ENCODE assay signal across 8 mouse cellular contexts in genomic region chr8:11001062-11001549, GRCm38 (mm10). TPM values are rescaled to one million over a fixed set of nuclear protein-coding genes. Genes with fewer than 3 reads are reported as not detected.
A peak's percentile ranks its signal among the peaks of the same experiment; 100 is the strongest.
DNase-seq lines count a peak whose midpoint lies in the region; ATAC-seq and TF ChIP-seq lines count a peak whose summit lies in the region.

No protein-coding gene starts in this region.

- H3K4me2 ChIP-seq in embryonic facial prominence, embryonic 15.5 days (replicated peaks), result peak overlapping the region; percentile 84
- peak overlapping the region; percentile 94 for H3K4me2 ChIP-seq in hindbrain, embryonic 13.5 days

- intact Hi-C loops in left cerebral cortex, adult 2 months (cut with DNase I), result loop anchor here (5.0 kb wide), 2 partner anchors 54 to 74 kb away; no protein-coding TSS in a partner anchor

- H3K27ac ChIP-seq in left cerebral cortex, adult 2 months, result no peak overlapping the region
- H3K27ac ChIP-seq in embryonic facial prominence, embryonic 15.5 days (replicated peaks), result peak overlapping the region; percentile 63
- peak overlapping the region; percentile 49 for H3K27ac ChIP-seq in hindbrain, embryonic 13.5 days

- H3K9me3 ChIP-seq in embryonic facial prominence, embryonic 15.5 days (replicated peaks), result no peaks in the 10 kb centered on the region
- no peaks in the 10 kb centered on the region for H3K9me3 ChIP-seq in hindbrain, embryonic 13.5 days

- ATAC-seq in embryonic facial prominence, embryonic 15.5 days (ENCODE audit: insufficient number of reproducible peaks, low FRiP score, low TSS enrichment, low read depth), result no peak
- ATAC-seq in hindbrain, embryonic 13.5 days (ENCODE audit: low FRiP score), result no peak

- no peaks in the 10 kb centered on the region for H3K27me3 ChIP-seq in embryonic facial prominence, embryonic 15.5 days
- no peaks in the 10 kb centered on the region for H3K27me3 ChIP-seq in hindbrain, embryonic 13.5 days

- no peak for TF ChIP-seq CTCF in left cerebral cortex, adult 2 months (IDR thresholded peaks at IDR 0.05)
- TF ChIP-seq CTCF in lung, adult 2 months (IDR thresholded peaks at IDR 0.05; ENCODE audit: insufficient read depth, low read length), result no peak

- DNase-seq in left cerebral cortex, adult 2 months (ENCODE audit: extremely low spot score in 1 of 2, low spot score in 2 of 2), result no peak
- DNase-seq in left cerebral cortex, adult 11 months (ENCODE audit: low spot score), result no peak
- peak; percentile 59 for DNase-seq in lung, adult 2 months
- peak; percentile 31 for DNase-seq in retina, postnatal 1 day
- no peak for DNase-seq in urinary bladder, postnatal 36 days (ENCODE audit: low spot score in 2 of 2)
- DNase-seq in natural killer cell, adult 2 months (ENCODE audit: low spot score in 2 of 2), result no peak

- H3K9ac ChIP-seq in embryonic facial prominence, embryonic 15.5 days, result no peak overlapping the region
- H3K9ac ChIP-seq in hindbrain, embryonic 13.5 days, result peak overlapping the region; percentile 58; the same call in 1 of the 2 replicates

- H3K4me1 ChIP-seq in embryonic facial prominence, embryonic 15.5 days, result peaks cover 68% of the 10 kb centered on the region
- H3K4me1 ChIP-seq in hindbrain, embryonic 13.5 days (replicated peaks), result peaks cover 88% of the 10 kb centered on the region
- H3K4me1 ChIP-seq in lung, adult 2 months (ENCODE audit: control insufficient read depth, insufficient read depth, low read length), result peaks cover 10% of the 10 kb centered on the region; the same call in 1 of the 2 replicates

- peak overlapping the region; percentile 75 for H3K4me3 ChIP-seq in left cerebral cortex, adult 2 months
- peak overlapping the region; percentile 83 for H3K4me3 ChIP-seq in embryonic facial prominence, embryonic 15.5 days (replicated peaks)
- peak overlapping the region; percentile 81 for H3K4me3 ChIP-seq in hindbrain, embryonic 13.5 days
- H3K4me3 ChIP-seq in lung, adult 2 months (replicated peaks; ENCODE audit: extremely low read depth, low read depth, low read length), result no peak overlapping the region

- 8% methylated on average over 6 of the region's 6 CpGs for WGBS in embryonic facial prominence, embryonic 15.5 days
- WGBS in hindbrain, embryonic 13.5 days, result 7% methylated on average over 6 of the region's 6 CpGs
- WGBS in lung, adult 2 months, result 9% methylated on average over 6 of the region's 6 CpGs

- no peaks in the 10 kb centered on the region for H3K36me3 ChIP-seq in embryonic facial prominence, embryonic 15.5 days
- 0 out of 2 replicates have a peak, but pooled peaks cover 4% of the 10 kb centered on the region for H3K36me3 ChIP-seq in hindbrain, embryonic 13.5 days

- TF ChIP-seq POLR2A in lung, adult 2 months (IDR thresholded peaks at IDR 0.05; ENCODE audit: borderline replicate concordance, extremely low read depth, low read depth, low read length), result 0 out of 2 replicates have a peak, but pooled peaks have one; percentile 9

RNA-seq across cellular contexts. Expression of gene Irs2, which starts 7.2 kb away (rescaled TPM):
- total RNA-seq in left cerebral cortex, adult 2 months (2021), result 100 to 1,000 TPM in 1 of 2 experiments, 10 to 100 TPM in 1; 67.1 to 111 TPM
- 7.4 and 7.9 TPM in 2 replicates for polyA plus RNA-seq in embryonic facial prominence, embryonic 15.5 days (2015; fragmentation: Nextera tagmentation; extraction: Ambion mirVana)
- 4.5 and 4.6 TPM in 2 replicates for polyA plus RNA-seq in hindbrain, embryonic 13.5 days (2015; fragmentation: Nextera tagmentation; extraction: Ambion mirVana)
- 20.7 and 27.1 TPM in 2 replicates for polyA plus RNA-seq in lung, adult 2 months (2012; rRNA removed)

Comparison
In these comparisons a context has a peak if more than half of its experiments do, and no peak if none do; other contexts are left out.
1. DNase-seq: peak in lung, adult 2 months (single experiment) and retina, postnatal 1 day (single experiment); none in left cerebral cortex, adult 2 months (0 of 2), left cerebral cortex, adult 11 months (single experiment), urinary bladder, postnatal 36 days (0 of 2) and natural killer cell, adult 2 months (0 of 2).